Comparison of ENCODE assay signal across 8 mouse cellular contexts in genomic region chr6:148913938-148914337, GRCm38 (mm10). TPM values are rescaled to one million over a fixed set of nuclear protein-coding genes. Genes with fewer than 3 reads are reported as not detected.
DNase-seq lines count a peak whose midpoint lies in the region; ATAC-seq lines count a peak whose summit lies in the region.

No protein-coding gene starts in this region.

- H3K4me1 ChIP-seq in embryonic facial prominence, embryonic 10.5 days: peaks cover 9% of the 10 kb centered on the region; the same call in 1 of the 2 replicates
- H3K4me1 ChIP-seq in hindbrain, embryonic 13.5 days (replicated peaks): no peaks in the 10 kb centered on the region

- no peak overlapping the region for H3K4me2 ChIP-seq in hindbrain, embryonic 13.5 days

- DNase-seq in ovary, adult 18-20 months (ENCODE audit: low spot score): peak; percentile 14
- DNase-seq in ovary, postnatal 36 days (ENCODE audit: low spot score): no peak
- peak; percentile 9 for DNase-seq in adrenal gland, postnatal 25 days
- peak; percentile 51 for DNase-seq in embryonic facial prominence, embryonic 10.5 days (ENCODE audit: low spot score)
- DNase-seq in layer of hippocampus, postnatal 10 days (ENCODE audit: low spot score in 2 of 2): peak; percentile 28 to 55
- DNase-seq in lung, postnatal 36 days: peak; percentile 78
- peak; percentile 37 for DNase-seq in right cerebral cortex, postnatal 4 days

- H3K27ac ChIP-seq in embryonic facial prominence, embryonic 10.5 days (replicated peaks): no peak overlapping the region
- no peak overlapping the region for H3K27ac ChIP-seq in hindbrain, embryonic 13.5 days

- ATAC-seq in hindbrain, embryonic 13.5 days (ENCODE audit: low FRiP score): 0 out of 2 replicates have a peak, but pooled peaks have one; percentile 57

- H3K9ac ChIP-seq in hindbrain, embryonic 13.5 days: no peak overlapping the region

- no peaks in the 10 kb centered on the region for H3K9me3 ChIP-seq in embryonic facial prominence, embryonic 10.5 days
- H3K9me3 ChIP-seq in hindbrain, embryonic 13.5 days: no peaks in the 10 kb centered on the region

- no peaks in the 10 kb centered on the region for H3K27me3 ChIP-seq in embryonic facial prominence, embryonic 10.5 days (replicated peaks; ENCODE audit: low read depth, poor library complexity, severe bottlenecking)
- no peaks in the 10 kb centered on the region for H3K27me3 ChIP-seq in hindbrain, embryonic 13.5 days

- H3K4me3 ChIP-seq in embryonic facial prominence, embryonic 10.5 days: no peak overlapping the region
- no peak overlapping the region for H3K4me3 ChIP-seq in hindbrain, embryonic 13.5 days

- 12% methylated on average over 2 of the region's 2 CpGs for WGBS in embryonic facial prominence, embryonic 10.5 days
- WGBS in hindbrain, embryonic 13.5 days: 14% methylated on average over 2 of the region's 2 CpGs

- H3K36me3 ChIP-seq in embryonic facial prominence, embryonic 10.5 days (replicated peaks): peaks cover 9% of the 10 kb centered on the region
- H3K36me3 ChIP-seq in hindbrain, embryonic 13.5 days: 0 out of 2 replicates have a peak, but pooled peaks cover 4% of the 10 kb centered on the region

RNA-seq across cellular contexts. Expression of gene Caprin2, which starts 17.9 kb away (rescaled TPM):
- total RNA-seq in adrenal gland, postnatal 25 days (2021): 20.6 and 23.6 TPM in 2 replicates
- polyA plus RNA-seq in embryonic facial prominence, embryonic 10.5 days (2016; fragmentation: Nextera tagmentation; extraction: Ambion mirVana): 16.9 and 17.0 TPM in 2 replicates
- 13.0 and 13.2 TPM in 2 replicates for polyA plus RNA-seq in hindbrain, embryonic 13.5 days (2015; fragmentation: Nextera tagmentation; extraction: Ambion mirVana)
- total RNA-seq in layer of hippocampus, postnatal 10 days (2021): 1 to 10 TPM; 9.5 to 9.9 TPM

RNA-seq across cellular contexts. Expression of gene Sinhcaf, which starts 32.3 kb away (rescaled TPM):
- 37.2 and 41.3 TPM in 2 replicates for total RNA-seq in adrenal gland, postnatal 25 days (2021)
- 306 and 334 TPM in 2 replicates for polyA plus RNA-seq in embryonic facial prominence, embryonic 10.5 days (2016; fragmentation: Nextera tagmentation; extraction: Ambion mirVana)
- polyA plus RNA-seq in hindbrain, embryonic 13.5 days (2015; fragmentation: Nextera tagmentation; extraction: Ambion mirVana): 103 and 104 TPM in 2 replicates
- 10 to 100 TPM in 1 of 2 experiments, 1 to 10 TPM in 1; 9.3 to 10.5 TPM for total RNA-seq in layer of hippocampus, postnatal 10 days (2021)
